Mouse (Mus musculus) megakaryocyte, embryonic 14.5 days (primary cell): ENCODE measurements around the gene Lrp1.

Experiments
- FLI1 ChIP-seq: IDR thresholded peaks from 2 replicates; pipeline ENCODE4 v1.6.1; 2012; ENCODE audit warnings: low read length, inconsistent platforms, mixed read lengths
- GATA1 ChIP-seq: IDR thresholded peaks from 3 replicates; pipeline ENCODE4 v1.6.1; 2012; ENCODE audit warnings: mixed read lengths, low read length, inconsistent platforms, borderline replicate concordance

- no peak for TF ChIP-seq GATA1
- no peak for TF ChIP-seq FLI1
Measured at GRCm38 (mm10) chr10:127531548-127531947, 89.4 kb downstream of the Lrp1 start.
